Mouse (Mus musculus) colon, adult 2 months (tissue): ENCODE measurements around the gene Wdr25. TPM values are rescaled to one million over a fixed set of nuclear protein-coding genes. Genes with fewer than 3 reads are reported as not detected.

Experiments
- polyA plus RNA-seq: library from polyadenylated mRNA; depleted of rRNA; stranded (reverse); fragments of >200 nt; gene quantifications from 2 replicates; pipeline ENCODE4 v1.2.3, GENCODE M21; 2012; rRNA removed

The Wdr25 gene
- polyA plus RNA-seq = 12.8 and 17.0 TPM in 2 replicates

GRCm38 (mm10) chr12:108892989-108893714, at the start of gene Wdr25:
TSS of gene Wdr25 (plus strand) at chr12:108893631.

GRCm38 (mm10) chr12:108893715-108894431, 442 bp downstream of the Wdr25 start, which contains the start of gene Wars:
TSS of gene Wars (minus strand) at chr12:108894174.

GRCm38 (mm10) chr12:109068167-109068653, 174.8 kb downstream of the Wdr25 start, which contains the start of gene Begain:
TSS of gene Begain (minus strand) at chr12:109068217.

Other genes starting within 250 kb of the Wdr25 start
- 305 and 307 TPM in 2 replicates for gene Degs2, start 191.3 kb upstream of the Wdr25 start, polyA plus RNA-seq
- 21.7 and 23.2 TPM in 2 replicates for gene Yy1, start 100.7 kb upstream of the Wdr25 start, polyA plus RNA-seq
- 13.7 and 13.8 TPM in 2 replicates for gene Slc25a29, start 57.7 kb upstream of the Wdr25 start, polyA plus RNA-seq
- gene Slc25a47, start 57.6 kb upstream of the Wdr25 start, polyA plus RNA-seq = 19.4 and 21.2 TPM in 2 replicates
- gene Wars, start 543 bp downstream of the Wdr25 start, polyA plus RNA-seq = 130 and 148 TPM in 2 replicates
- 3.5 and 4.3 TPM in 2 replicates for gene Begain, start 174.6 kb downstream of the Wdr25 start, polyA plus RNA-seq